Comparison of ENCODE assay signal across 10 mouse cellular contexts in the genomic region with DNA sequence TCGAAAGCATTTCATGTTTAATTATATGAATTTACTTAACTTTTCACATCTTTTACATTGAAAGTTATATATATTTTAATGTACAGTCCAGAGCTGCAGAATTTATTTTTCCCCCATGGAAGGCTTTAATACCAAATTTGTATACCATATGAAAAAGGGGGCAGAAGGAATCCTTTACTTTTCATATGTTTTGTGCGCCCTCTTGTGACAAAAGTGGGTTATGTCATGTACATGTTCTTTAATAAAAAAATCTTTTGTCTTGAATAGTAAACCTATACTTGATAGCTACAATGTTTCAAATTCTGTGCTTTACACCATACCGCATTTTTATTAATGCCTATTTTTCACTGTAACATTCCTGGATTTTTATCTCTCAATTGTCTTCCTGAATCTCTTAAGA.
DNase-seq lines count a peak whose midpoint lies in the region; ATAC-seq and TF ChIP-seq lines count a peak whose summit lies in the region.
"Had no signal": no experiment of that assay in that cellular context is flagged by ENCODE, and none has a peak within 500 bp of the region (broad histone marks: within the 10 kb centered on the region; RNA-seq: fewer than 3 reads in every experiment).

No protein-coding gene starts in this region.

- WGBS in heart, postnatal 0 days = 35% methylated on average over 3 of the region's 3 CpGs
- 37% methylated on average over 3 of the region's 3 CpGs for WGBS in heart, embryonic 10.5 days
- WGBS in lung, embryonic 14.5 days = 36% methylated on average over 3 of the region's 3 CpGs
- 35% methylated on average over 3 of the region's 3 CpGs for WGBS in lung, adult 2 months
- 45% methylated on average over 3 of the region's 3 CpGs for WGBS in thymus, adult 2 months

- H3K9me3 ChIP-seq in heart, postnatal 0 days (replicated peaks; ENCODE audit: control insufficient read depth, low read length) = no peaks in the 10 kb centered on the region
- no peaks in the 10 kb centered on the region for H3K9me3 ChIP-seq in heart, embryonic 10.5 days
- H3K9me3 ChIP-seq in lung, embryonic 14.5 days (ENCODE audit: low read depth, low read length) = no peaks in the 10 kb centered on the region
- H3K9me3 ChIP-seq in ES-E14 (ENCODE audit: control insufficient read depth, insufficient read depth, low read depth, low read length) = no peaks in the 10 kb centered on the region
- H3K9me3 ChIP-seq: embryonic facial prominence, embryonic 13.5 days; megakaryocyte, embryonic 14.5 days had no signal

- no peak for ATAC-seq in heart, postnatal 0 days (ENCODE audit: insufficient read depth, low read depth)
- ATAC-seq in lung, embryonic 14.5 days (ENCODE audit: insufficient read depth) = no peak

- no peak overlapping the region for H3K9ac ChIP-seq in heart, postnatal 0 days (replicated peaks; ENCODE audit: low read depth, low read length)
- no peak overlapping the region for H3K9ac ChIP-seq in lung, embryonic 14.5 days
- no peak overlapping the region for H3K9ac ChIP-seq in ES-E14 (ENCODE audit: insufficient read depth, low read depth, low read length, poor library complexity, severe bottlenecking)
- H3K9ac ChIP-seq: embryonic facial prominence, embryonic 13.5 days had no signal

- no peaks in the 10 kb centered on the region for H3K27me3 ChIP-seq in heart, postnatal 0 days (ENCODE audit: control insufficient read depth, insufficient read depth, low read length)
- no peaks in the 10 kb centered on the region for H3K27me3 ChIP-seq in heart, embryonic 10.5 days (ENCODE audit: insufficient read depth, poor library complexity, severe bottlenecking)
- H3K27me3 ChIP-seq in lung, embryonic 14.5 days (ENCODE audit: insufficient read depth, low read length) = no peaks in the 10 kb centered on the region
- no peaks in the 10 kb centered on the region for H3K27me3 ChIP-seq in thymus, adult 2 months (ENCODE audit: control insufficient read depth, insufficient read depth, low read length)
- H3K27me3 ChIP-seq: embryonic facial prominence, embryonic 13.5 days; megakaryocyte, embryonic 14.5 days had no signal

- TF ChIP-seq CTCF in heart, postnatal 0 days (IDR thresholded peaks at IDR 0.05; ENCODE audit: low read depth) = peak; percentile 27
- peak; percentile 49; the same call in 1 of the 2 replicates for TF ChIP-seq CTCF in lung, embryonic 14.5 days (IDR thresholded peaks at IDR 0.05; ENCODE audit: low read depth)
- no peak for TF ChIP-seq CTCF in lung, adult 2 months (IDR thresholded peaks at IDR 0.05; ENCODE audit: insufficient read depth, low read length)
- TF ChIP-seq CTCF in thymus, adult 2 months (IDR thresholded peaks at IDR 0.05; ENCODE audit: borderline replicate concordance, control insufficient read depth, extremely low read depth, insufficient read depth, low read length, poor library complexity) = no peak

- no peak overlapping the region for H3K4me3 ChIP-seq in heart, postnatal 0 days (ENCODE audit: low read depth, low read length)
- no peak overlapping the region for H3K4me3 ChIP-seq in heart, embryonic 10.5 days
- H3K4me3 ChIP-seq in lung, embryonic 14.5 days (ENCODE audit: low read depth, low read length) = no peak overlapping the region
- H3K4me3 ChIP-seq in lung, adult 2 months (replicated peaks; ENCODE audit: extremely low read depth, low read depth, low read length) = no peak overlapping the region
- H3K4me3 ChIP-seq in ES-E14 (ENCODE audit: insufficient read depth in 1 of 2, low read depth in 1 of 2, low read length in 2 of 2, poor library complexity in 1 of 2, severe bottlenecking in 1 of 2) = no peak overlapping the region
- no peak overlapping the region for H3K4me3 ChIP-seq in thymus, adult 2 months (ENCODE audit: control insufficient read depth, insufficient read depth, low read length)
- H3K4me3 ChIP-seq: embryonic facial prominence, embryonic 13.5 days; megakaryocyte, embryonic 14.5 days had no signal

- no peaks in the 10 kb centered on the region for H3K36me3 ChIP-seq in heart, postnatal 0 days (replicated peaks; ENCODE audit: control insufficient read depth, insufficient read depth, low read length)
- H3K36me3 ChIP-seq in heart, embryonic 10.5 days = no peaks in the 10 kb centered on the region
- no peaks in the 10 kb centered on the region for H3K36me3 ChIP-seq in lung, embryonic 14.5 days (ENCODE audit: insufficient read depth)
- no peaks in the 10 kb centered on the region for H3K36me3 ChIP-seq in ES-E14 (ENCODE audit: control insufficient read depth, insufficient read depth, low read length, poor library complexity, severe bottlenecking)
- H3K36me3 ChIP-seq in thymus, adult 2 months (ENCODE audit: control insufficient read depth, insufficient read depth, low read length) = no peaks in the 10 kb centered on the region
- H3K36me3 ChIP-seq: embryonic facial prominence, embryonic 13.5 days had no signal

- in situ Hi-C loops in ES-E14 (cut with MboI; ENCODE audit: low sequenced_read_pairs in 2 of 2, unreplicated experiment in 2 of 2) = loop anchor here in 1 of 2 experiments (25.0 kb wide), 1 partner anchor 246 kb away; no protein-coding TSS in a partner anchor

- TF ChIP-seq POLR2A in lung, adult 2 months (IDR thresholded peaks at IDR 0.05; ENCODE audit: borderline replicate concordance, extremely low read depth, low read depth, low read length) = no peak
- TF ChIP-seq POLR2A in thymus, adult 2 months (IDR thresholded peaks at IDR 0.05; ENCODE audit: control insufficient read depth, extremely low read depth, insufficient read depth, low read length, poor library complexity) = no peak

- no peak for DNase-seq in heart, postnatal 0 days (ENCODE audit: low spot score)
- no peak for DNase-seq in heart, embryonic 10.5 days (ENCODE audit: low spot score)
- peak; percentile 75 for DNase-seq in lung, embryonic 14.5 days
- DNase-seq in lung, adult 2 months = no peak
- DNase-seq in ES-E14 (ENCODE audit: low read depth, low spot score) = no peak
- DNase-seq in embryo, embryonic 11 days = peak; percentile 57
- DNase-seq in adrenal gland, adult 2 months = no peak
- no peak for DNase-seq in thymus, adult 2 months

- TF ChIP-seq EP300 in heart, postnatal 0 days (IDR thresholded peaks at IDR 0.05; ENCODE audit: low read depth) = no peak

- H3K4me2 ChIP-seq in heart, postnatal 0 days (ENCODE audit: low read depth, low read length) = no peak overlapping the region
- no peak overlapping the region for H3K4me2 ChIP-seq in lung, embryonic 14.5 days
- H3K4me2 ChIP-seq: embryonic facial prominence, embryonic 13.5 days had no signal

- H3K27ac ChIP-seq in heart, postnatal 0 days (ENCODE audit: low read depth) = no peak overlapping the region
- H3K27ac ChIP-seq in heart, embryonic 10.5 days = no peak overlapping the region
- no peak overlapping the region for H3K27ac ChIP-seq in lung, embryonic 14.5 days (ENCODE audit: low read depth)
- H3K27ac ChIP-seq in ES-E14 (ENCODE audit: insufficient read depth, low read depth, low read length, poor library complexity, severe bottlenecking) = no peak overlapping the region
- no peak overlapping the region for H3K27ac ChIP-seq in thymus, adult 2 months (ENCODE audit: control insufficient read depth, insufficient read depth, low read length)
- H3K27ac ChIP-seq: embryonic facial prominence, embryonic 13.5 days had no signal

- no peaks in the 10 kb centered on the region for H3K4me1 ChIP-seq in heart, postnatal 0 days (ENCODE audit: control insufficient read depth, insufficient read depth)
- no peaks in the 10 kb centered on the region for H3K4me1 ChIP-seq in heart, embryonic 10.5 days
- no peaks in the 10 kb centered on the region for H3K4me1 ChIP-seq in lung, embryonic 14.5 days (ENCODE audit: insufficient read depth)
- H3K4me1 ChIP-seq in lung, adult 2 months (ENCODE audit: control insufficient read depth, insufficient read depth, low read length) = no peaks in the 10 kb centered on the region
- no peaks in the 10 kb centered on the region for H3K4me1 ChIP-seq in ES-E14 (ENCODE audit: control insufficient read depth in 2 of 2, insufficient read depth in 2 of 2, low read length in 2 of 2, poor library complexity in 1 of 2)
- H3K4me1 ChIP-seq in thymus, adult 2 months (replicated peaks; ENCODE audit: control insufficient read depth, insufficient read depth, low read length) = no peaks in the 10 kb centered on the region
- H3K4me1 ChIP-seq: embryonic facial prominence, embryonic 13.5 days; megakaryocyte, embryonic 14.5 days had no signal

TF ChIP-seq in ES-E14, 5 proteins besides CTCF, POLR2A, EP300 and RAD21:
- TF ChIP-seq ZC3H11A (IDR thresholded peaks at IDR 0.05; ENCODE audit: borderline replicate concordance, low read depth, low read length) = 0 out of 2 replicates have a peak, but pooled peaks have one; percentile 13
- no peak for TF ChIP-seq ZNF384 (IDR thresholded peaks at IDR 0.05; ENCODE audit: low read depth, low read length)
- no peak for TF ChIP-seq HCFC1 (IDR thresholded peaks at IDR 0.05; ENCODE audit: borderline replicate concordance, insufficient read depth, low read length)
- no peak for TF ChIP-seq CHD2 (IDR thresholded peaks at IDR 0.05; ENCODE audit: low read depth, low read length)
- TF ChIP-seq MAFK (IDR thresholded peaks at IDR 0.05; ENCODE audit: insufficient read depth, low read depth, low read length) = no peak

Comparison
In these comparisons a context has a peak if more than half of its experiments do, and no peak if none do; other contexts are left out.
1. DNase-seq: peak in lung, embryonic 14.5 days (single experiment) and embryo, embryonic 11 days (single experiment); none in heart, postnatal 0 days (single experiment), heart, embryonic 10.5 days (single experiment), lung, adult 2 months (single experiment), ES-E14 (single experiment), adrenal gland, adult 2 months (single experiment) and thymus, adult 2 months (single experiment).
2. CTCF ChIP-seq: peak in heart, postnatal 0 days (single experiment) and lung, embryonic 14.5 days (single experiment); none in lung, adult 2 months (single experiment) and thymus, adult 2 months (single experiment).